Mouse (Mus musculus): ENCODE measurements around the gene Daam1.

- no peak for TF ChIP-seq CTCF (IDR thresholded peaks at IDR 0.05; ENCODE audit: control insufficient read depth, insufficient read depth, low read length)
- no peak for TF ChIP-seq POLR2A (IDR thresholded peaks at IDR 0.05; ENCODE audit: borderline replicate concordance, control insufficient read depth, low read depth, low read length)
These were observed 190.7 kb downstream of the Daam1 start for GRCm38 (mm10) chr12:72021543-72021942.

Measured in bone marrow, adult 2 months (tissue).